Mouse (Mus musculus) right cerebral cortex, postnatal 4 days (tissue): ENCODE data around the gene Dscaml1.

Experiments
- DNase-seq: peaks from one replicate; pipeline ENCODE4 v3.0.0-alpha.2; 2022

Dscaml1 gene

DNA sequence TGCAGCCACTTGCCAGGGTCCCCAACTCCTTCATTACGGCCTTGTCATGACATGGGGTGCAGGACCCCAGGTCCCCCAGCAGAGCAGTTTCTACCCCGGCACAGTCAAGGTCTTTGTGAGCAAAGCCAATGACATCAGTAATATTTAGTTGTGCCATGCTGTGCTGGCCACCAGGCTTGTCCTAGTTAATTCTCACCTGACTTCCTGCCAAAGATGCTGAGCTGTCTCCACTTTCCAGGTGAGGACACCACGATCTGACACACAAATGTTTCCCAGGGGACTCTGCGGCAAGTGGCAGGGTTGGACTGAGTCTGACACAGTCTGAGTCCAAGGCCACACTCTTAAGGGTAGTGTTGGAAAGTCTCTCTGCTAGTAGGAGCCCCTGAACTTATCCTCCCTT lies at the start of gene Dscaml1:
Gene Dscaml1, plus strand, starts transcription at position 173 of the 400 bp plus-strand sequence.
- no peak for DNase-seq

DNA sequence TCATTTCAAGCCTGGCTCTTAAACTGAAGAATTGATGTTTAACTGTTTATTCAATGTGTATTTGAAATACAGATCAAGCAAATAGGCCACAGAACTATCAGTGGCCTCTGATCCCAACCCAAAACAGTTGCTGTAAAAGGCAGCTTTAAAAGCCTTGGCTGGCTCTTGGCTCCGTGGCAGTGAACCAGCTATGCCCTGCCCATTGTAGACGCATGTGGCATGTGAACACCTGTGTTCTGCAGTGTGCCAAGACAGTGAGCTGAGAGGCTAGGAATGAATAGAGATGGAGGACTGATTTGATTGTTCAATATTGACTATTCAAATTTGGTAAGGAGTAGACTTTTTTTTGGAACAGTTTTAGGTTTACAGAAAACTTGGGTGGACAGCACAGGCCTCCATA lies 49.5 kb upstream of the Dscaml1 start:
- no peak for DNase-seq

DNA sequence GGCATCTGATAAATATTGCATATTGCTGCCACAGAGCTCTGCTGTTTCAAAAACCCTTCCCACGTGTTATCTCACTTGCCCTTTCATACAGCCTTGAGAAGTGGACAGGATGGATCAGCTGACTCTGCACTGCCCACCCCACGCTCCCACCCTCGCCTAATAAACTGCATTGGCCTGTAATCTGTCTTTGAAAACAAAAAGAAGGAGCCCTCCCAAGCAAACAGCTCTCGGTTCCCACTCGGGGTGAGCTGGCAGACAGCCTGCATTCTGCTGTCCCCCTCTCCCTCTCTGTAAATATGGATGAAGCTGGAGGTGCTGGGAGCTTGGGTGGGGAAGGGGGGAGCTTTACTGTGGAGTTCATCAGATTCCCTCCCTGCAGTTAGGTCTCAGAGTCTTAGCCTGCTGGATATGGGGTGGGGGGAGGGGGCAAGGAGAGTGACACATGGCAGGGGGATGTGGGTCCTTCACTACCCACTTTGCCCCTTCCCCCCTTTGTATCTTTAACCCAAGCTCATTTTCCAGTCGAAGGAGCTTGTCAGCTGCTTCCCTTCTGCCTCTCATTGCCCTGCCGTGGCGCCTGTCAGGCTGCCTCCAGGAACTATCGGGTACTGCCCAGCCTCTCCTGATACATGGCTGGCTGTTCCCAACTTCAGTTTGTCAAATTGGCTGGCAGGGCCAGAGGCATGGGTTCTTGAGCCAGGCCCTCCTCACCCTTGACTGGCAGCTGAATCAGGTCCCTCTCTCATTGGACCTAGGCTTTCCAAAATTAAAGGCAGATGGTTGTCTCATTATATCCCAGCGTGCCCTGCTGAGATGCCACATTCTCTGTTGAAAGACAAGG lies 45.8 kb upstream of the Dscaml1 start:
- peak; percentile 37 for DNase-seq

DNA sequence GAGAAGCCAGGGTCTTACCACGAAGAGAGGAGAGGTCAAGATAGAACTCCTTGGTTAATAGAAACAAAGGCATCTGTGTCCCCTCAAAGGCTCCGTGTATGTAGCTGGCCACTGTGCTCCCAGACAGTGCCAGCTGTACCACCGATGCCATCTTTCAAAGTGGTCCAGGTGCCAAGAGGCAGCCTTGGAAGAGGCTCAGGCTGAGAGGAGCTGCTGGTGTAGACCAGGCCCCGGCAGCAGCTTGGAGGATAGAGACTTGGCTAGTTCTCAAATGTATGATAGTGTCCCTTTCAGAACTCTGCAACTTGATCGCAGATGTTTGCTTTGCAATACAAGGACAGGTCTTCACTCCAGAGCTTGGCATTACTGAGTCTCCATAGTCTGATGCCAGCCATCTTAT lies 44.1 kb upstream of the Dscaml1 start:
- peak; percentile 23 for DNase-seq

DNA sequence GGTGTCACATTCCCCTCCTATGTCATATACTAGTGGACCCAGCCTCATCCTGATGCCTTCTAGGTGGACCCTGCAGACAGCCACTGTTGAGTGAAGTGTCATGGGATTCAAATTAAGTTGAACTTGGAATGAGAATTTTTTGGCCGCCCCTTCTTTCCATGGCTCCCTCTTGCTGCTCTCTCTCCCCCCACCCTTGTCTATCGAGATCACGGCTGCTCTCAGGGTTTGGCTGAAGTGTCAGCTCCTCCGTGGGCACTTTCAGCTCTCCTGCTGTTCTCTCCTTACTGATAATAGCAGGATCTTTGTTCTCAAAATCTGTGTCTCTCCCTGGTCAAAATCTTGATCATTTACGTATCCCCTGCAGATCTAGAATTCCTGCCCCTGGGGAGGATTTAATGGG lies 43.6 kb upstream of the Dscaml1 start:
- DNase-seq, result no peak

DNA sequence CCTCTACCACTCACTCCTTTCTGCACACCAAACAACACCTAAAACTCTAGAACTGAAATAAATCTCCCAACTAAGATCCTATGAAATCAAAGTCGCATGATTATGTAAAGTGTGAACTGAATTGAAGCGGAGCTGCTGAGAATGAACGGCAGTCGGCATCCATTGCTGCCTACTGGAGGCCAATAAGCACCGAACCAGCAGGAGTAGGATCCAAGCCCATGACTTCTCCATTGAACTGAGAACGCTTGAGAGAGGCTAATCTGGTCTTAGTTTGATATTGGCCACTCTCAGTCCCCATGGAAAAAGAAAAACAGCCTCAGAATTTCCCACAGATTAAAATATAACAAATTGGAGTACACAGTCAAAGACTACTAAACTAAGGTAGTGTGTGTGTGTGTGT lies 42.5 kb upstream of the Dscaml1 start:
- DNase-seq, result no peak

DNA sequence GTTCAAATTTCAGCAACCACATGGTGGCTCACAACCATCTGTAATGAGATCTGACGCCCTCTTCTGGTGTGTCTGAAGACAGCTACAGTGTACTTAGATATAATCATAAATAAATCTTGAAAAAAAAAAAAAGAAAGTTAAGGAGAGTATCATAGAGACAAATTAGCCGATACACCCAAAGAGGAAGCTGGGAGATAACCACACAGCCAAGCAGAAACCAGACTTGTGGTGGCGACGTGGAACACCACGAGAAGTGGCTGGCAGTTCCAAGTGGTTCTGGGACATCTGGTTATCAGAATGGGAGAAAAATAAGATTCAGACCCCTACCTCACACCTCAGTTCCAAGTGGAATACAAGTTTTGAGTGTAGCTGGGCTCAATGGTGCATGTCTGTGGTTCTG lies 39.7 kb upstream of the Dscaml1 start:
- no peak for DNase-seq

DNA sequence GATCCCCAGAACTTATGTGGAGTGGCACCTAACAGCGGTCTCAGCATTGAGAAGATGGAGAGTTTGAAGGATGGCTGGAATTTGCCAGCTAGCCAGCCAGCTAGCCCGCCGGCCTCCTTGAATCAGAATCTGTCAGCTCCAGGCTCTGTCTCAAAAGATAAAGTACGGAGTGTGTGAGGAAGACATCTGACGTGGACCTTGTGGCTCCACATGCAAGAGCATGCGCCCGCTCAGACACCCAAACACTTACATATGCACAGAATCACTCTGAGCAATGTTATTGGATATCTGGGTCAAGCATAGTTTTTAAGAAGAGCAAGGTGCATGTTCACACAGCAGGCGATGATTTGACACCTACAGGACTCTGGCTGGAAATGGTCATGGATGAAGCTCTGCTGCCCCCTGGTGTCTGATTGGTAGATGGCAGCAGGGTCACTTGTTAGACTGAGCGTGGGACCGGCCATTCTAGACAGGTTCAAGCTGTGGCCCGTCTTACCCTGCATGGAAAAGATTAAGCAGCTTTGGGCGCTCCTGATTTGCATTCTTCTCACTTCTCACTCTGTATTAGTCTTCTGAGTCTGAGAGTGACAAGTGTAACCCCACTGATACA lies 37.9 kb upstream of the Dscaml1 start:
- DNase-seq, result peak; percentile 84

DNA sequence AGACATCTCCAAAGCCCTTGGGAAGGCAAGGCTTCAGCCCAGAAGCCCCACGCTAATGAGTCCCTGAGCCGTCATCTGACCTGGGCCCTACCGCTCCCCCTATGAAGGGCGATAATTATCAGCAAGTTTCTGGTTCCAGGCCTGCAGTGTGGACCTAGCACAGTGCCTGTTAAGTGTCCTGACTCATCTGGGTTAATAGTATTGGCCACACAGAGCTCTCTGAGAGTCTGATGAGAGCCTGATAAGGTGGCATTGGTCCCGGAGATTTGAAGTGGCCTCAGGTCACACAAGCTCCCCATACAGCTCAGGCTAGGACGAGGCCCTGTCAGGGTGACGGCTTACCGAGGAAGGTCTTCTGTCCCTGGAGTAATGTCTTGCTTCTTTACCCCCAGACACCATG lies 36.8 kb upstream of the Dscaml1 start:
- no peak for DNase-seq

DNA sequence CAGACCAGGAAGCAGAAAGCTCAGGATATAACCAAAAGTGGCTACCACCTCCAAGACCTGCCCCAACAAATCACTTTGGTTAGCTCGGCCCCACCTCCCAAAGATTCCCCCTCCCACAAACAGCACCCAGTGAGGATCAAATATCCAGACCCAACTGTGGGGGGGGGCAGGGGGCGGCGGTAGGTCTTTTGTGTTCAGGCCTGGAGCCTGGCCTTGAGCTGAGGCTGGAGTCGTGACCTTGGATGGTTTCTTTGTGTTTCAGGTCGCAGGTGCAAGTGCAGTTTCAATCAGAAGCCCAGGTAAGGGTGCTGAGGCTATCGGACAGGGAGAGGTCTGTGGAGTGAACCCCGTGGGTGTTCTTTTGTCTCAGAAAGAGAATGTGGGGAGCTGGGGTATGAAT lies 35.1 kb upstream of the Dscaml1 start:
- no peak for DNase-seq

DNA sequence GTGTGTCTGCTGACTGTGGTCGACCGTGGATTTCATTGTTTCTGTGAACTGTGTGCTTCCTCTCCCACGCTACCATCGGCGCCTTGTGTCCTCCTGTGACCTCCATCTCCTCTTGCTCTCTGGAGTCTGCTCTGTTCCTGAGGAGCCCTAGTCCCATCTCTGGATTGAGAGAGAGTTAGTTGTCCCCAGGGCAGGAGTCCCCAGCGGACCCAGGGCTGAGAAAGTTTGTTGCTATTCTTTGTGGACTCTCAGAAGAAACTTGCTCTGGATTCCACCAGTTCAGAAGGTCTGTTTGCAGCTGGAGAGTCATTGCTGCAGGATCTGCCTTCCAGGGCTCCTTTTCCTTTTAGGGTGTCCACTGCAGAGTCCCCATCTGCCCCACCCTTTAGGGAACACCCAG lies 31.2 kb upstream of the Dscaml1 start:
- DNase-seq, result no peak

DNA sequence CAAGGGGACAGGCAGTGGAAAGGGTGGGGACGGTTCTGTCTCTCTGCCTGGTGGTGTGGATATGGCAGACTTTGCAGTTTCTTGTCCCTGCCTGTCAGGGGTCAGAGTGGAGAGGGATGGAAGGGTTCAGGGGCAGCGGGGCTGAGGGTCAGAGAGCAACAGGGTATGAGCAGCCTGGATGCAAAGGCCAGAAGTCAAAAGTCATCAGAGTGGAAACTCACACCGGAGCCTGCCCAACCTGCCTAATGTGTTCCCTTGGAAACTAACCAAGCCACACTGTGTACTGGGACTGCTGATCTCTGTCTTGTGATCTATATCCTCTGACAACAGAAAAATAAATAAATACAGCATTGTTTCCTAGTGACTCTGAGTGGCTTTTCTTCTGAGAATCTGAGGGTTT lies 30.6 kb upstream of the Dscaml1 start:
- no peak for DNase-seq

DNA sequence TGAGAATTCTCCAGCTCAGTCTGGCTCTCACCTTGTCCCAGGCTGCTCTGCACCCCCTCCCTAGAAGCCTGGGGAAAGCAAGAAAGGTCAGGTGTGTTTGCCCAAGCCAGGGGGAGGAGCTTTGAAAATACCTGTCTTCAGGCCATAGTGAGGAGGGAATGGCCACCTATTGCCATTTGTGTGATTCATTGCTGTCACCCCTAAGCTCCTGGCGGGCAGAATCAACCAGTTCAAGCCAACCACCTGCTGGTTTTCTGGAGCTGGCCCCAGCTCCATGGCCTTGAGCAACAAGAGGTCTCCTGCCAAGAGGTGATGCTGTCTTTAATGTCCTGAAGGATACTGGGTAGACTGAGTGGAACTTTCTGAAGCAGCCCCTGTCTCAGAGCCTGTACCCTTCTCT lies 28.1 kb upstream of the Dscaml1 start:
- no peak for DNase-seq

DNA sequence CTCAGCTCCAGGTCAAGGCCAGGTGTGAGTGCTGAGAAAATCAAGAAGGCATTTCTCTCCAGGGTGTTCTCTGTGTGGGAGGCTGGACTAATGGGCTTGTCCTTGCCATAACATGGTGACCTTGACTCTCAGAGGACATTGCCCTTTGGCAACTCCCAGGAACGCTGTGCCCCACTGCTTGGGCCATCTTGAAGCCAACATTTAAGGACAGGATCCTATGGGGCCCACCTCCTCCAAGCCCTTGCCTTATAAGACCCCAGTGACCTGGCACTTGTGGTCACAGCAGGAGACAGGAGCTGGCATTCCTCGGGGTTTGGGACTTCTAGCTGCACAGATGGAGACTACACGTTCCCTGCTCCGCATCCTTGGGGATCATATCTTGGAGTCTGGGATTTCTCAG lies 27.0 kb upstream of the Dscaml1 start, which contains the start of gene Fxyd2:
Gene Fxyd2, plus strand, starts transcription at position 236 of the 400 bp plus-strand sequence.
- DNase-seq, result no peak

DNA sequence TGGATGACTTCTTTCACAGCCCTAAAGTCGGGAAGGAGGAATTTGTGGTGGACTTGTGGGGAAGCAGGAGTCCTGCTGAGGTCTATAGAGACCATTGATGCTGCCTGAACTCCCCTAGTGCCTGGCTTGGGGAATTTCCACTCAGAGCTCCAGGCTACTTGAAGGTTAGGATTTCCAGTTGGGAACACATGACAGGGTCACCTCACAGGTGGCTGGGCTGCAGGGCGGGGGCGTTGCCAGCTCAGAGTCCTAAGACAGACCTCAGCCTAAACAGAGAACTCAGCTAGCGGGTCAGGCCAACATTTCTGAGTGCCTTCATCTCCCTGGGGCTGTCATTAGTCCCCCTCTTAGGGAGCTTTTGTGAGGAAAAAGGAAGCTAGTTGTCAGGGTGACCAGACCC lies 24.6 kb upstream of the Dscaml1 start:
- DNase-seq, result no peak

DNA sequence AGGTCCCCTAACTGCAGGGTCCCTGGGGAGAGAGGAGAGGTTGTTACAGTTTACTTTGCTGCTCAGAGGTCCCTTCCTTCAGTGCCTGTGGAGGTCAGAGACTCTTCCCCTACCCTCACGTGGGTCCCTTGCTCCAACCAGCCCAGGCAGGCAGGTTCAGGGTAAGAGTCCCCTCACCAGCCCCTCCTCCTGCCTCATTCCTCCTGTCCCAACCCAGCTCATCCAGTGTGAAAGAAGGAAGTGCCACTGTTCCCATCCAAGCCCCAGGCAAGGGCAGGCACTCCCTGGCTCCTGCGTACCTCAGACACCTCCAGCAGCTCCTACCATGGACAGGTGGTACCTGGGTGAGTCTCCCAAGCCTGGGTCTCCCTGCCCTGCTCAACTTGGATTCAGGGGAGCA lies 23.5 kb upstream of the Dscaml1 start:
- no peak for DNase-seq

DNA sequence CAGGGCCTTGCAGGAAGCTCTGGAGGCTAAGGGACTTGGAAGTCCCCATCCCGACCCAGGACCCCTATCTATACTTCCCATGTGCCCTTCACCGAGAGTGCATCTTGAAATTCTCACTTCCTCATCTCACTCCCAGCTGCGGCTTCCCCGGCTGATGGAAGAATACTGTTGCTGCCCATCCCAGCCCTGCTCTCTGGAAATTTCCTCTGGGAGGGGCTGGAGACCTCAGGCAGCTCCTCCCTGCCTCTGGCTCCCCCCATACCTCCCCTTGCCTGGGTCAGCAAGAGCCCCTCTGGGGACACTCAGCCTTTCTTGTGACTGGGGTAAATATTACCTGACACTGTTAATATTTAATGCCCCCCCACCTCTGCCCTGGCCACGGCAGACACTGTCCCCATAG lies 20.7 kb upstream of the Dscaml1 start:
- DNase-seq, result no peak

DNA sequence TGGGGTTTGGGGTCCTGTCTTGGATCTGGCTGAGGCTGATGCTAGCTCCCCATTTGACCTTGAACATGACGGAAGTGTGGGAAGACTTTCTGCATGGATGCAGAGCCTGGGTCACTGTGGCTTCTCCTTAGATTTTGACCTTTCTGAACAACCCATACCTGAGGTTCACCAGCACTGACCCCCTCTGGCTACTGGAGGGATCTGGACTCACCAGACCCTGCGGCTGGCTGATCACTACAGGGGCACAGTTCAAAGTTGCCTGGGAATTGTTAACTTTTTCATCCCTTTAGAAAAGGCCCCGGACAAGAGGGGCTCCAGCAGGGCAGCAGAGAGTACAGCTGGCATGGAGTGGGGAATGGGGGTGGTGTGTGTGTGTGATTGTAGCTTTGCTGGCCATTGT lies 19.6 kb upstream of the Dscaml1 start:
- no peak for DNase-seq

DNA sequence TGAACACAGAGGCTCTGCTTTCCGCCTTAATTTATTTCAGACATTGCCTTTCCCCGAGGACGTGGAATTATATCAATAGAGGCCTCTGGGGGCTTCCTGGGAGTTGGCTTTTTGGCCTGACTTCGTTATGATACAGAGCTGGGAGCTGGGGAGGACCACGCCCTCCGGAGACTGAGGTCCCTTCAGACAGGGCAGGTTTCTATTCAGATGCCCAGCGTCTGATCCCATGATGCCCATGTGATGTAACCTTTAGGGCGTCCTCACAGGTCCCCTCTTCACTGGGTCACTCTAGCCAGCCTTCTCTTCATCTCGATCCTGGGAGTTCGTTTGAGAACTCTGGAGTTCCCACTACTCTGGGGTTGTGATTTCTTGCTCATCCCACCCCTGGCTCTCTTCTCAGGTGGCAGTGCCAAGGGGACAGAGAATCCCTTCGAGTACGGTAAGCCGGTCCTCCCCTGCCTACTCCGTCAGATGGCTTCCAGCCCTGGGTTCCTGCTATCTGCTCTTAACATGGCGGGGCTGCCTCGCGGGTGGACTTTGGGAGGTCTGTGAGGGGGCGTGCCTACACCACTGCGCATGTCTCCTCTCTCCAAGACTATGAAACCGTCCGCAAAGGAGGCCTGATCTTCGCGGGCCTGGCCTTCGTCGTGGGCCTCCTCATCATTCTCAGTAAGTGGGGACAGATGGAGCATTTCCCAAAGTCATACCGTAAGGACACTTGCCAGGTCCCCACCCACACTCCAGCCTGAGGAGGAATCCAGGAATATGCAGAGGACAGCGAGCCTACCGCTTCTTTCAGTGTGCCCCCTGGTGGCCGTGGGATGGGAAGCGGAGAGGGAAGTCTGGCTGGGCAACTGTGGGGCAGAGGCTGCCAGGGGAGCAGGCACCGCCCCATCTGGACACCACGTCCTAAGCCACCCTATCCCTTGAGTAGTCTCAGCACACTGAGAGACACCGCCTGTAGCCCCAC lies 18.4 kb upstream of the Dscaml1 start:
- DNase-seq, result peak; percentile 92

DNA sequence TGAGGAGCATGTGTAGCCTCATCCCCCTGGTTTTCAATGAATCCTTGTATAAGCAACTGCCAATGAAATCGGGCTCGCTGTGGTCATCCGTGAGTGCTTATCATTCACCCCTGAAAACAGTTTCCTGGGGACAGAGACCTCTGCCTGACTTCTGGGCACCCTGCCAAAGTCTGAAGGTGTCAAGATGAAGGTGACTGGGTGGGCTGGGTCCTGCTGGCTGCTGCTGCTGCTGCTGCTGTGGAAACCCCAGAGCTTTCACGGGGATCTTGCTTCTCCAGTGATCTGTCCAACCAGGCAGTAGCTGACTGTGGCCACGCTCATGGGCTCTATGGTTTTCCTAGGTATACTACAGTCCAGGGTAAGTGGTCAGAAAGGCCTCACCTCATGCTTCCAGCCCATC lies 16.2 kb upstream of the Dscaml1 start:
- DNase-seq, result no peak

DNA sequence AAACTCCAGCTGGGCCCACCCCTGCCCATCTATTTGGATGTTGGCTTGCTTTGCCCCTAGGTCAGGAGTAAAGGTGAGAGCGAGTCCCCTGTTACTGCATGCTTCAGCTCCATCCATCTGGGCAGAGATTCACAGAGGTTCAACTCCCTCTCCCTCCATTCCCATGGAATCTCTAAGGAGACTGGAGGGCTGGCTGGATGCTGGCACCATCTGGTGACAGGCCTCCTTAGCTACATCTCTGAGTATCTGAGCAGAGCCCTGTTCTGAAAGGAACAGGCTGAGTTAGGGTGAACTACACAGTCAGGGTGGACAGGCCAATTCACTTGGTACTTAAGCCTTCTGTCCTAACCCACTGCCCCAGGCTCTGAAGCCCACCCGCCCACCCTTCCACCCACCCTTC lies 15.8 kb upstream of the Dscaml1 start:
- DNase-seq, result peak; percentile 29

DNA sequence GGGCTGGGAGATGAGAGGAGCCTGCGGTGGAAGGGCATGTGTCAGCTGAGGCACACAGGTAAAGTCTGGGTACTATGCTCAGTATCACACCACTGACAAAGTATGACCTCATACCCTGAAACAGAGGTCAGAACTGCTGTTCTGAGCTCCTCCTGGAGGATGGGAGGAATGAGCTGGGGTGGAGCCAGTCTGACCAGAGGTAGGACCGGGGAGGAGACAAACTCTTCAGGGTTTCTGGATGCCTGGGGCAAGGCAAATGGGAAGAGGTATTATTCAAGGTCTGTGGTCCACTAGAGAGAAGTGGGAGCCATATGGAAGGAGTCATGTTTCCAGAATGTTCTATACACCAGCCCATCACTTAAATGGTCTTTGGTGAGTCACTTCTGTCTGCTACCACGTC lies 15.3 kb upstream of the Dscaml1 start:
- DNase-seq, result no peak

DNA sequence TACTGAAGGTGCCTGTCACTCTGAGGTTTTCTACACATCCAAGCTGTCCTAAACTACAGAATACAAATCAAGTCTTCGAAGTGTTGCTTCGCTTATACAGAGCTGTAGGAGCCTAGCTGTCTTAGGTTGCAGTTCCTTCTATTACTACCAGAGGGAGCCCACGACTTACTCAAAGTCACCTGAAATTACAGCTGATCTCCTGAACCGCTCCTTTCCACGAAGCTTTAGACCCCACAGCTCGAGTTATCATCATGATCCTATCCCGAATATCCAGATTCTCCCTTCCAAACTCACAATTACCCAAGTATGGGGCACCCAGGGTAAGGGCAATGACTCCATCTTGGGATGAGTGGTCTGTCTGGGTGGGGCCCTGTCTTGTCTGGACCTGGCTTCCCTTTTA lies 14.6 kb upstream of the Dscaml1 start:
- no peak for DNase-seq

DNA sequence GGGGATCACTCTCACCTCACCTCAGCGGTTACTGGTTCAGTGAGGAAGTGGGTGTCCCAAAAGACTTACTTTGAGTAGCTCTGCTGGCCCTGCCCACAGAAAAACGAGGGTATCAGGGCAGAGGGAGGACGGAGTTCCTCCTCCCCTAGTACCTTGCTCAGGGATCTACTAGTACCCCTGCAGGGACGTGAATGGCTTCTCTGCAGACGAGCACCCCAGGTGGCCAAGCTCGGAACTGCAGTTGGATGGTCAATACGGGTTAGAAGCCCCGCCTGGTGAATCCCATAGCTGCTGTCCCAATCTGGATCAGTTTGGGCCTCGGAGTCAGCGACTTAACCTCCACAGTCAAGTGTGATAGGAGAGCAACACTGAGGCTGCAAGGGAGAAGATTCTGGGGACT lies 14.1 kb upstream of the Dscaml1 start:
- peak; percentile 98 for DNase-seq
